Mouse (Mus musculus) stomach, embryonic 14.5 days (tissue): ENCODE measurements around the gene Rassf3. TPM values are rescaled to one million over a fixed set of nuclear protein-coding genes. Genes with fewer than 3 reads are reported as not detected.

ENCODE experiments used
- ATAC-seq: fragments of 200-750 bp; cut with Nextera tagmentation; 2 replicates; pipeline ENCODE4 v1.8.0; 2017; ENCODE audit warnings: low read depth, moderate TSS enrichment; ENCODE audit not compliant: insufficient number of reproducible peaks, insufficient read depth, low FRiP score
- H3K27ac ChIP-seq: fragments of 300-500 bp; sonication (generic); 2 replicates; pipeline ENCODE4 v1.5.1; 2014; ENCODE audit warnings: mild to moderate bottlenecking, low read length, moderate library complexity, mixed read lengths
- H3K27me3 ChIP-seq: fragments of 300-500 bp; sonication (generic); 2 replicates; pipeline ENCODE4 v1.6.1; 2014; ENCODE audit warnings: low read length, control low read depth, mixed read lengths; ENCODE audit not compliant: control insufficient read depth, insufficient read depth
- H3K36me3 ChIP-seq: fragments of 300-500 bp; sonication (generic); 2 replicates; pipeline ENCODE4 v1.6.1; 2014; ENCODE audit warnings: mild to moderate bottlenecking, control low read depth, low read length, moderate library complexity, mixed read lengths; ENCODE audit not compliant: control insufficient read depth, insufficient read depth
- H3K4me1 ChIP-seq: fragments of 300-500 bp; sonication (generic); 2 replicates; pipeline ENCODE4 v1.6.1; 2014; ENCODE audit warnings: low read length, control low read depth, mixed read lengths; ENCODE audit not compliant: control insufficient read depth, insufficient read depth
- H3K4me2 ChIP-seq: fragments of 300-500 bp; sonication (generic); replicated peaks from 2 replicates; pipeline ENCODE4 v1.6.1; 2014; ENCODE audit warnings: low read depth, low read length, control low read depth
- H3K4me3 ChIP-seq: fragments of 300-500 bp; sonication (generic); 2 replicates; pipeline ENCODE4 v1.5.1; 2014; ENCODE audit warnings: low read depth, low read length, control low read depth
- H3K9ac ChIP-seq: fragments of 300-500 bp; sonication (generic); replicated peaks from 2 replicates; pipeline ENCODE4 v1.6.1; 2014; ENCODE audit warnings: low read depth, mild to moderate bottlenecking, control low read depth, low read length, moderate library complexity, mixed read lengths
- H3K9me3 ChIP-seq: fragments of 300-500 bp; sonication (generic); 2 replicates; pipeline ENCODE4 v1.6.1; 2016; ENCODE audit warnings: low read depth, low read length, control low read depth; ENCODE audit not compliant: control insufficient read depth
- WGBS: fragments of 180-500 bp; shearing (Covaris S2); extraction: QIAGEN DNeasy Blood & Tissue Kit; methylation state at CpG from one replicate; pipeline ENCODE4 v1.1.7; 2014; 5-methylcytosine and 5-hydroxymethylcytosine counted together
- polyA plus RNA-seq: library from polyadenylated mRNA; unstranded; fragments of >200 nt; fragmentation: Nextera tagmentation; extraction: Ambion mirVana; gene quantifications from 2 replicates; pipeline ENCODE4 v1.2.1, GENCODE M21; 2014

Gene Rassf3
- polyA plus RNA-seq, 1 experiment from 2014 or later, result 19.4 TPM

- no peak overlapping the region for H3K9ac ChIP-seq
- no peak overlapping the region for H3K4me2 ChIP-seq
- no peaks in the 10 kb centered on the region for H3K9me3 ChIP-seq
- no peaks in the 10 kb centered on the region for H3K4me1 ChIP-seq
- no peaks in the 10 kb centered on the region for H3K27me3 ChIP-seq
- no peak overlapping the region for H3K4me3 ChIP-seq
- H3K36me3 ChIP-seq, result no peaks in the 10 kb centered on the region
- ATAC-seq, result no peak
- 87% methylated on average over 10 of the region's 10 CpGs for WGBS
- H3K27ac ChIP-seq, result no peak overlapping the region
Observed at GRCm38 (mm10) chr10:121481141-121481540, 5.0 kb upstream of the Rassf3 start.

GRCm38 (mm10) chr10:121479987-121480386 is 3.8 kb upstream of the Rassf3 start:
- Histone ChIP-seq H3K4me3 (no peak overlapping the region), H3K4me1 (no peaks in the 10 kb centered on the region), H3K27me3 (no peaks in the 10 kb centered on the region), H3K9ac (no peak overlapping the region), H3K27ac (no peak overlapping the region), H3K4me2 (no peak overlapping the region), H3K9me3 (no peaks in the 10 kb centered on the region), H3K36me3 (no peaks in the 10 kb centered on the region)
- 89% methylated on average over 1 of the region's 1 CpGs for WGBS
- ATAC-seq, result no peak

- H3K27ac ChIP-seq, result peak overlapping the region; percentile 74; the same call in 1 of the 2 replicates
- no peaks in the 10 kb centered on the region for H3K9me3 ChIP-seq
- no peak overlapping the region for H3K4me3 ChIP-seq
- no peak for ATAC-seq
- H3K27me3 ChIP-seq, result no peaks in the 10 kb centered on the region
- H3K4me1 ChIP-seq, result peaks cover 22% of the 10 kb centered on the region
- H3K4me2 ChIP-seq, result no peak overlapping the region
- 27% methylated on average over 10 of the region's 10 CpGs for WGBS
- H3K36me3 ChIP-seq, result no peaks in the 10 kb centered on the region
- no peak overlapping the region for H3K9ac ChIP-seq
Observed at GRCm38 (mm10) chr10:121477433-121477832, 1.3 kb upstream of the Rassf3 start.

GRCm38 (mm10) chr10:121476968-121477337 is 806 bp upstream of the Rassf3 start:
- Histone ChIP-seq H3K9me3 (no peaks in the 10 kb centered on the region), H3K4me2 (peak overlapping the region; percentile 46), H3K4me3 (peak overlapping the region; percentile 93), H3K27me3 (no peaks in the 10 kb centered on the region), H3K4me1 (peaks cover 26% of the 10 kb centered on the region), H3K36me3 (no peaks in the 10 kb centered on the region), H3K9ac (no peak overlapping the region), H3K27ac (peak overlapping the region; percentile 74)
- WGBS, result 24% methylated on average over 8 of the region's 8 CpGs
- no peak for ATAC-seq

- Histone ChIP-seq H3K9ac (peak overlapping the region; percentile 90), H3K27ac (peak overlapping the region; percentile 86), H3K4me2 (peak overlapping the region; percentile 72), H3K9me3 (no peaks in the 10 kb centered on the region), H3K4me1 (peaks cover 33% of the 10 kb centered on the region), H3K4me3 (peak overlapping the region; percentile 93), H3K36me3 (no peaks in the 10 kb centered on the region), H3K27me3 (no peaks in the 10 kb centered on the region)
- peak; percentile 55 for ATAC-seq
- under 1% methylated on average over 44 of the region's 45 CpGs for WGBS
Observed at GRCm38 (mm10) chr10:121475672-121476146, 438 bp downstream of the Rassf3 start.

- H3K27ac ChIP-seq, result peak overlapping the region; percentile 86
- no peak for ATAC-seq
- no peaks in the 10 kb centered on the region for H3K9me3 ChIP-seq
- H3K4me1 ChIP-seq, result peaks cover 34% of the 10 kb centered on the region
- WGBS, result 2% methylated on average over 31 of the region's 31 CpGs
- peak overlapping the region; percentile 72 for H3K4me2 ChIP-seq
- H3K9ac ChIP-seq, result peak overlapping the region; percentile 90
- H3K36me3 ChIP-seq, result no peaks in the 10 kb centered on the region
- H3K27me3 ChIP-seq, result no peaks in the 10 kb centered on the region
- H3K4me3 ChIP-seq, result peak overlapping the region; percentile 93
Observed at GRCm38 (mm10) chr10:121475101-121475671, 961 bp downstream of the Rassf3 start.

GRCm38 (mm10) chr10:121474288-121474687 is 1.9 kb downstream of the Rassf3 start:
- H3K27me3 ChIP-seq, result no peaks in the 10 kb centered on the region
- H3K4me3 ChIP-seq, result peak overlapping the region; percentile 93
- peaks cover 42% of the 10 kb centered on the region for H3K4me1 ChIP-seq
- ATAC-seq, result no peak
- no peak overlapping the region; the same call in 1 of the 2 replicates for H3K27ac ChIP-seq
- 23% methylated on average over 4 of the region's 4 CpGs for WGBS
- peak overlapping the region; percentile 72 for H3K4me2 ChIP-seq
- no peaks in the 10 kb centered on the region for H3K9me3 ChIP-seq
- H3K9ac ChIP-seq, result peak overlapping the region; percentile 90
- H3K36me3 ChIP-seq, result no peaks in the 10 kb centered on the region

- no peaks in the 10 kb centered on the region for H3K36me3 ChIP-seq
- no peaks in the 10 kb centered on the region for H3K27me3 ChIP-seq
- peak overlapping the region; percentile 93 for H3K4me3 ChIP-seq
- H3K27ac ChIP-seq, result peak overlapping the region; percentile 33; the same call in 1 of the 2 replicates
- WGBS, result 31% methylated on average over 12 of the region's 12 CpGs
- H3K9me3 ChIP-seq, result no peaks in the 10 kb centered on the region
- H3K9ac ChIP-seq, result peak overlapping the region; percentile 90; the same call in 1 of the 2 replicates
- H3K4me2 ChIP-seq, result peak overlapping the region; percentile 72
- H3K4me1 ChIP-seq, result peaks cover 47% of the 10 kb centered on the region
- ATAC-seq, result no peak
Observed at GRCm38 (mm10) chr10:121473723-121474215, 2.4 kb downstream of the Rassf3 start.
